Mouse (Mus musculus): ENCODE results near the gene Lrch1.

Lrch1 gene

GRCm38 (mm10) chr14:74731221-74732078, 216.2 kb downstream of the Lrch1 start:
- in situ Hi-C loops (cut with MboI, MseI) = no loop called here

GRCm38 (mm10) chr14:74723541-74723940, 224.1 kb downstream of the Lrch1 start:
- in situ Hi-C loops (cut with MboI, MseI) = no loop called here

GRCm38 (mm10) chr14:74709054-74709453, 238.6 kb downstream of the Lrch1 start:
- in situ Hi-C loops (cut with MboI, MseI) = no loop called here
